Mouse (Mus musculus): ENCODE measurements around the gene Cst6. TPM values are rescaled to one million over a fixed set of nuclear protein-coding genes. Genes with fewer than 3 reads are reported as not detected.

Gene Cst6
- polyA plus RNA-seq, 1 experiment from 2014 or later: 632 TPM

DNA sequence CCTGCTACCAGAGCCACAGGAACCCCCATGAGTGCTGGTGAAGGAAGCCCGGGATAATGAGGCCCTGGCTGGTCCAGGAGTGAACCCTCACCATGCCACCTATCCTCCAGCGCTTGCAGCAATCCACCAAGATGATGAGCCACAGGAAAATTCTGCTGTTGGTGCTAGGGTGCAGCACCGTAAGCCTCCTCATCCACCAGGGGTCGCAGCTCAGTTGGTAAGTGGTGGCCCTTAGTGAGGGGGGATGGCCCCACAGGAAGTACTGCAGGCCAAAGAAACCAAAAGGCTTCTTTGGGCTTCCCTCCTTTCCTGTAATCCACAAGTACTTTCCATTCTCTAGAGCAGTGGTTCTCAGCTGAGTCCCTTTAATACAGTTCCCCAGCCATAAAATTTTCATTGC is 46.9 kb downstream of the Cst6 start:
- 18% methylated on average over 4 of the region's 4 CpGs for WGBS
- Histone ChIP-seq H3K36me3 (ENCODE audit: control insufficient read depth, insufficient read depth) (no peaks in the 10 kb centered on the region), H3K4me2 (replicated peaks; ENCODE audit: low read depth) (no peak overlapping the region), H3K9me3 (ENCODE audit: control insufficient read depth) (no peaks in the 10 kb centered on the region), H3K4me3 (ENCODE audit: low read depth, low read length) (no peak overlapping the region), H3K27ac (ENCODE audit: low read depth, low read length) (no peak overlapping the region), H3K27me3 (replicated peaks; ENCODE audit: control insufficient read depth, insufficient read depth, low read length) (peaks cover 9% of the 10 kb centered on the region; the same call in 1 of the 2 replicates), H3K4me1 (replicated peaks; ENCODE audit: control insufficient read depth, insufficient read depth, low read length) (no peaks in the 10 kb centered on the region), H3K9ac (ENCODE audit: low read depth, low read length) (no peak overlapping the region)
- ATAC-seq: no peak
- TF ChIP-seq CTCF (IDR thresholded peaks at IDR 0.05; ENCODE audit: low read depth): peak; percentile 84

DNA sequence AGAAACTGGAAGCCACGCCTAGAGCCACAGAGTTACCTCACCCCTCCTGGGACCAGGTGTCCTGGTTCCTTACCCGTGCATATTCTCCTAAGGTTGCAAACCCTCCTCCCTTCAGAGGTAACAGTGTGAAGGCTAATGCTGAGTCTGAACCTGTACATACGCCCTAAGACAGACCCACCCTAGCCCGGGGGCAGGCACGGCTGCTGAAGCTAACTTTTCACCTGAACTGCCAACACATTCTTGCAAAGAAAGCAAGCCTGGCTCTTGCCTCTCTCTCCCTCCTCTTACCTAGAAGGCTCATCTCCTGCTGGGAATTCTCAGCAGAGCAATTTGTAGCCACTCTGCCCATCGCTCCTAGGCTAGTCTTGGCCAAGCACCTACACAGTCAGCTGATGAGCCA is 48.8 kb downstream of the Cst6 start:
- no peak for TF ChIP-seq CTCF (IDR thresholded peaks at IDR 0.05; ENCODE audit: low read depth)
- Histone ChIP-seq H3K36me3 (ENCODE audit: control insufficient read depth, insufficient read depth) (no peaks in the 10 kb centered on the region), H3K4me2 (replicated peaks; ENCODE audit: low read depth) (no peak overlapping the region), H3K9ac (ENCODE audit: low read depth, low read length) (no peak overlapping the region), H3K4me3 (ENCODE audit: low read depth, low read length) (no peak overlapping the region), H3K9me3 (ENCODE audit: control insufficient read depth) (no peaks in the 10 kb centered on the region), H3K4me1 (replicated peaks; ENCODE audit: control insufficient read depth, insufficient read depth, low read length) (peaks cover 5% of the 10 kb centered on the region; the same call in 1 of the 2 replicates), H3K27me3 (replicated peaks; ENCODE audit: control insufficient read depth, insufficient read depth, low read length) (no peaks in the 10 kb centered on the region), H3K27ac (ENCODE audit: low read depth, low read length) (no peak overlapping the region)
- ATAC-seq: no peak
- 81% methylated on average over 6 of the region's 6 CpGs for WGBS

DNA sequence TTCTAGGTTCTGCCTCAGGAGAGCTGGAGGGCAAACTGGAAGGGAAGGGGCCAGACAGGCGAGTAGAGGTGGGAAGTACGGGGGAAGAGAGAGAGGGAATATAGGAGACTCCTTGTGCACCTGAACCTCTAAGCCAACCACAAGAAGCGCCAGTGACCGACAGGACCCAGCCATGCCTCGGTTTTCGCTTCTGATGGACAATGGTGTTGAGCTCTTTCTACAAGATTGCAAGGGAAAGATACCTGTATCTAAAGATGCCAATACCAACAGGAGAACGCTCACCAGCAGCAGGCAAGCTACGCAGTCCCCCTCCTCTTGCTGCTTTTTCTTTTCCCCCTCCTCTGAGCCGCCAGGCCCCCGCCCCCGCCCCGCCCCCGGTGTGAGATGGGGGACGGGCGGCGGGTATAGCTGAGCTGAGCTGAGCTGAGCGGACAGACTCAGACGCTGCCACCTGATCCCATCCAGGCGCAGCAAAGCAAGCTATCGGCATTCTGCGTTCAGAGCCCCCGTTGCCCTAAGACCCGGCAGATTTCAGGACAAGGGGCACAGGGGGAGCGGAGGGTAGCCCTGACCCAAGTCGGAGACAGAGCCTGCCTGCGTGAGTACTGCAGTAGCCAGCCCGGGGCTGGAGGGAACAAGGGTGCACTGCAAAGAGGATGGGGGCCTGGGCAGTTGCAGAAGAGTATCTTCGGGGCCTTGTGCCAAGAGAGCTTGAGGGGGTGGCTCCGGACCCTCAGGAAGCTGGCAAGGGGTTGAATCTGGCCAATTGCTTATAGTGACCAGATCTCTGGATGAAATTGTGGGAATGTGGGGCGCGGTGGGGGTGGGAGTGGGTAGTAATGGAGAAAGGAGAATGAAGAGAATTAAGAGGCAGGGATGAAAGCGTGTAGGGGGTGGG is 51.2 kb downstream of the Cst6 start, which contains the start of gene Gal3st3:
Gal3st3 (plus strand) TSS at position 429 of the 898 bp plus-strand sequence.
- no peaks in the 10 kb centered on the region for H3K27me3 ChIP-seq (replicated peaks; ENCODE audit: control insufficient read depth, insufficient read depth, low read length)

DNA sequence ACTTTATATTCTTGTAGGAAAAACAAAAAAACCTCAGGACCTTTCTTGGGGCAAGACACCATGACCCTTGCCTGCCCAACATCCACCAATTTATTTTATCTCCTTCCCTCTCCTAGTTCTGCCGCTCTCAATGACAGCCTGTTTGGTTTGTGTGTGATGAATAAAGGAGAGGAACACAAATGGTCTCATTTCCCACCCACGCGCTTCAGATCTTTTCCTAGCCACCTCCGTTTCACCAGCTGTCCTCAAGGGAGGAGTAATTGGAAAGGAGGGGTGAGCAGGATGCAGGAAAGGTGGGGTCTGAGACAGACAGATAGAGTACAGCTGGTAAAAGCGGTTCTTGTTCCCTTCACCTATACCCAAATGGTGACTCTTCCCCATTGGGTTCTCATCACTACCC is 52.7 kb downstream of the Cst6 start:
- H3K9ac ChIP-seq (ENCODE audit: low read depth, low read length): no peak overlapping the region
- H3K36me3 ChIP-seq (ENCODE audit: control insufficient read depth, insufficient read depth): peaks cover 14% of the 10 kb centered on the region
- 59% methylated on average over 5 of the region's 5 CpGs for WGBS
- peaks cover 5% of the 10 kb centered on the region; the same call in 1 of the 2 replicates for H3K4me1 ChIP-seq (replicated peaks; ENCODE audit: control insufficient read depth, insufficient read depth, low read length)
- TF ChIP-seq CTCF (IDR thresholded peaks at IDR 0.05; ENCODE audit: low read depth): no peak
- no peak overlapping the region for H3K27ac ChIP-seq (ENCODE audit: low read depth, low read length)
- no peaks in the 10 kb centered on the region for H3K27me3 ChIP-seq (replicated peaks; ENCODE audit: control insufficient read depth, insufficient read depth, low read length)
- no peaks in the 10 kb centered on the region for H3K9me3 ChIP-seq (ENCODE audit: control insufficient read depth)
- no peak for ATAC-seq
- no peak overlapping the region for H3K4me3 ChIP-seq (ENCODE audit: low read depth, low read length)
- H3K4me2 ChIP-seq (replicated peaks; ENCODE audit: low read depth): no peak overlapping the region

More for the DNA sequence above, 51.2 kb downstream of the Cst6 start, which contains the start of gene Gal3st3:
- WGBS: 20% methylated on average over 31 of the region's 32 CpGs
- Histone ChIP-seq H3K36me3 (ENCODE audit: control insufficient read depth, insufficient read depth) (peaks cover under 1% of the 10 kb centered on the region; the same call in 1 of the 2 replicates), H3K27ac (ENCODE audit: low read depth, low read length) (no peak within 1 kb of the TSS), H3K4me3 (ENCODE audit: low read depth, low read length) (peak within 1 kb of the TSS; percentile 11; the same call in 1 of the 2 replicates), H3K4me2 (replicated peaks; ENCODE audit: low read depth) (peak within 1 kb of the TSS; percentile 53), H3K9ac (ENCODE audit: low read depth, low read length) (no peak within 1 kb of the TSS; the same call in 1 of the 2 replicates), H3K9me3 (ENCODE audit: control insufficient read depth) (no peaks in the 10 kb centered on the region), H3K4me1 (replicated peaks; ENCODE audit: control insufficient read depth, insufficient read depth, low read length) (peaks cover 5% of the 10 kb centered on the region; the same call in 1 of the 2 replicates)
- TF ChIP-seq CTCF (IDR thresholded peaks at IDR 0.05; ENCODE audit: low read depth): no peak
- ATAC-seq: no peak

DNA sequence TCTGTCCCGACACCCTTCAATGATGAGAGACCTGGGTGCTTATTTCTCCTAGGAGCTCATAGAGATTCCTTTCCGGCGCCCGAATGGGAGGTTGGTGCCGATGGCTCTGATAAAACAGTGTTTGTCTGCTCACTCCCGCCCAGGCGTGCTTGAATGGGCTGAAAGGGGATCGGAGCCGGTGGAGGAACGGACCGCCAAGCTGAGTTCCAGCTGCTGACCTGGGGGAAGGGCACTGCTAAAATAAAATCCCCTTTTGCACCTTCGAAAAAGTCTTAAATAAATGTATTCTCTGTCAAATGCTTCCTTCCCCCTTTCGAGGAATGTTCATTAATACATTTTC is 53.7 kb downstream of the Cst6 start:
- peak overlapping the region; percentile 97 for H3K4me3 ChIP-seq (ENCODE audit: low read depth, low read length)
- H3K4me1 ChIP-seq (replicated peaks; ENCODE audit: control insufficient read depth, insufficient read depth, low read length): peaks cover 5% of the 10 kb centered on the region; the same call in 1 of the 2 replicates
- H3K9ac ChIP-seq (ENCODE audit: low read depth, low read length): peak overlapping the region; percentile 34
- peaks cover 23% of the 10 kb centered on the region for H3K36me3 ChIP-seq (ENCODE audit: control insufficient read depth, insufficient read depth)
- peak overlapping the region; percentile 85 for H3K4me2 ChIP-seq (replicated peaks; ENCODE audit: low read depth)
- ATAC-seq: peak; percentile 48
- whole genome bisulfite sequencing: 4% methylated on average over 13 of the region's 13 CpGs
- H3K27me3 ChIP-seq (replicated peaks; ENCODE audit: control insufficient read depth, insufficient read depth, low read length): no peaks in the 10 kb centered on the region
- TF ChIP-seq CTCF (IDR thresholded peaks at IDR 0.05; ENCODE audit: low read depth): no peak
- H3K9me3 ChIP-seq (ENCODE audit: control insufficient read depth): no peaks in the 10 kb centered on the region
- H3K27ac ChIP-seq (ENCODE audit: low read depth, low read length): peak overlapping the region; percentile 41; the same call in 1 of the 2 replicates

DNA sequence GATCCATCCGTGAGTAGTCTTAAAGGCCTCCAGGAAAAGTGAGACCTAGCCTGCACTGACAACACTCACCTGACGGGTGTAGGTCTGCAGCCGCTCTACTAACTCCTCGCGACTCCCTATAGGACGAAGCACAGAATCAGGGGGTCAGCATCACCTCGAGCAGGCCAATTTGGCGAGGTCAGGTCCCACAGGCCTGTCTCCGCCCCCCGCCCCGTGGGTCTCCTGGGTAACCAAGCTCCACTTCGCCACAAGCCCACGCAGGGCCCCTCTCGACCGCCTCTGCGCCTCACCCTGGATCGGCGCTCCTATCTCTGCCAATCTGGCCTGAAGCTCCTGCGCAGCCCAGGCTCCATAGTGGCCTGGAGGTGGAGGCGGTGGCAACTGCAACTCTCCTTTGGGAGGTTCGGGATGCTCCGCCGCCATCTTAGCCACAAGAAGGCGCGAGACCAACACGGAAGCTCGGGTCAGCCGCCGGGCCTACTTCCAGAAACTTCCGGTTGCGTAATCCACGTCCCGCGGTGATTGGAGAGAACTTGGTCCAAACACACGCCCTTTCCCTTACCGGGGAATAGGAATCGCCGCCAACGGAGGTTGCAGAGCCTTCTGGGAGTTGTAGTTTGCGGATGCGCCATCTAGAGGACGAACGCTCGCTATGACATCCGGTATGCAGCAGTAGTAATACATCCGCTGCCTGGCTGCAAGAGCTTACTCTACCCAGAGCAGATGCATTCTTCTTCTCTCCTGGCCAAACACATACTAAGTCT is 54.2 kb downstream of the Cst6 start, which contains the start of gene Sf3b2:
Sf3b2 (minus strand) TSS at position 484 of the 764 bp plus-strand sequence.
- H3K27ac ChIP-seq (ENCODE audit: low read depth, low read length): peak within 1 kb of the TSS; percentile 72
- H3K4me3 ChIP-seq (ENCODE audit: low read depth, low read length): peak within 1 kb of the TSS; percentile 97
- peak; percentile 98 for ATAC-seq
- peak within 1 kb of the TSS; percentile 63 for H3K9ac ChIP-seq (ENCODE audit: low read depth, low read length)
- no peaks in the 10 kb centered on the region for H3K27me3 ChIP-seq (replicated peaks; ENCODE audit: control insufficient read depth, insufficient read depth, low read length)
- H3K36me3 ChIP-seq (ENCODE audit: control insufficient read depth, insufficient read depth): peaks cover 28% of the 10 kb centered on the region
- under 1% methylated on average over 46 of the region's 46 CpGs for WGBS
- TF ChIP-seq CTCF (IDR thresholded peaks at IDR 0.05; ENCODE audit: low read depth): peak; percentile 91
- no peaks in the 10 kb centered on the region for H3K9me3 ChIP-seq (ENCODE audit: control insufficient read depth)
- H3K4me1 ChIP-seq (replicated peaks; ENCODE audit: control insufficient read depth, insufficient read depth, low read length): peaks cover 5% of the 10 kb centered on the region; the same call in 1 of the 2 replicates
- H3K4me2 ChIP-seq (replicated peaks; ENCODE audit: low read depth): peak within 1 kb of the TSS; percentile 85

Other genes with a start within 250 kb of the Cst6 start
- 185 TPM in 2 replicates for gene Rab1b, start 242.5 kb downstream of the Cst6 start, polyA plus RNA-seq (2015; fragmentation: Nextera tagmentation; extraction: Ambion mirVana)
- 8.0 and 9.1 TPM in 2 replicates for gene Klc2, start 231.0 kb downstream of the Cst6 start, polyA plus RNA-seq (2015; fragmentation: Nextera tagmentation; extraction: Ambion mirVana)
- gene Pacs1, start 76.5 kb downstream of the Cst6 start, polyA plus RNA-seq (2015; fragmentation: Nextera tagmentation; extraction: Ambion mirVana): 6.2 and 6.6 TPM in 2 replicates
- 160 and 172 TPM in 2 replicates for gene Sf3b2, start 54.1 kb downstream of the Cst6 start, polyA plus RNA-seq (2015; fragmentation: Nextera tagmentation; extraction: Ambion mirVana)
- gene Gal3st3, start 51.2 kb downstream of the Cst6 start, polyA plus RNA-seq (2015; fragmentation: Nextera tagmentation; extraction: Ambion mirVana): 0.55 and 0.67 TPM in 2 replicates
- not detected in 2 replicates for gene Catsper1, start 13.8 kb downstream of the Cst6 start, polyA plus RNA-seq (2015; fragmentation: Nextera tagmentation; extraction: Ambion mirVana)
- 81.2 and 88.1 TPM in 2 replicates for gene Eif1ad, start 17.2 kb upstream of the Cst6 start, polyA plus RNA-seq (2015; fragmentation: Nextera tagmentation; extraction: Ambion mirVana)
- gene Banf1, start 17.6 kb upstream of the Cst6 start, polyA plus RNA-seq (2015; fragmentation: Nextera tagmentation; extraction: Ambion mirVana): 309 and 329 TPM in 2 replicates
- 53.7 and 63.0 TPM in 2 replicates for gene Sart1, start 39.1 kb upstream of the Cst6 start, polyA plus RNA-seq (2015; fragmentation: Nextera tagmentation; extraction: Ambion mirVana)
- 0.27 and 0.59 TPM in 2 replicates for gene Tsga10ip, start 53.0 kb upstream of the Cst6 start, polyA plus RNA-seq (2015; fragmentation: Nextera tagmentation; extraction: Ambion mirVana)
- 136 and 137 TPM in 2 replicates for gene Drap1, start 75.4 kb upstream of the Cst6 start, polyA plus RNA-seq (2015; fragmentation: Nextera tagmentation; extraction: Ambion mirVana)
- gene AI837181, start 75.6 kb upstream of the Cst6 start, polyA plus RNA-seq (2015; fragmentation: Nextera tagmentation; extraction: Ambion mirVana): 33.0 and 34.2 TPM in 2 replicates
- not detected in 2 replicates for gene Fosl1, start 98.0 kb upstream of the Cst6 start, polyA plus RNA-seq (2015; fragmentation: Nextera tagmentation; extraction: Ambion mirVana)
- gene Ccdc85b, start 108.3 kb upstream of the Cst6 start, polyA plus RNA-seq (2015; fragmentation: Nextera tagmentation; extraction: Ambion mirVana): 7.3 and 7.5 TPM in 2 replicates
- gene Fibp, start 111.0 kb upstream of the Cst6 start, polyA plus RNA-seq (2015; fragmentation: Nextera tagmentation; extraction: Ambion mirVana): 116 and 130 TPM in 2 replicates
- gene Ctsw, start 118.9 kb upstream of the Cst6 start, polyA plus RNA-seq (2015; fragmentation: Nextera tagmentation; extraction: Ambion mirVana): 0.85 and 0.92 TPM in 2 replicates
- 39.4 and 40.7 TPM in 2 replicates for gene Efemp2, start 124.4 kb upstream of the Cst6 start, polyA plus RNA-seq (2015; fragmentation: Nextera tagmentation; extraction: Ambion mirVana)
- 12.4 and 14.4 TPM in 2 replicates for gene Mus81, start 138.8 kb upstream of the Cst6 start, polyA plus RNA-seq (2015; fragmentation: Nextera tagmentation; extraction: Ambion mirVana)
- 1,685 and 1,786 TPM in 2 replicates for gene Cfl1, start 140.9 kb upstream of the Cst6 start, polyA plus RNA-seq (2015; fragmentation: Nextera tagmentation; extraction: Ambion mirVana)
- not detected in 2 replicates for gene 1700020D05Rik, start 154.2 kb upstream of the Cst6 start, polyA plus RNA-seq (2015; fragmentation: Nextera tagmentation; extraction: Ambion mirVana)
- 3.8 and 4.5 TPM in 2 replicates for gene Snx32, start 161.0 kb upstream of the Cst6 start, polyA plus RNA-seq (2015; fragmentation: Nextera tagmentation; extraction: Ambion mirVana)
- gene Ovol1, start 211.1 kb upstream of the Cst6 start, polyA plus RNA-seq (2015; fragmentation: Nextera tagmentation; extraction: Ambion mirVana): 19.2 and 24.1 TPM in 2 replicates
- 13.0 and 15.9 TPM in 2 replicates for gene Ap5b1, start 218.5 kb upstream of the Cst6 start, polyA plus RNA-seq (2015; fragmentation: Nextera tagmentation; extraction: Ambion mirVana)